Mouse (Mus musculus): ENCODE measurements around the gene Kat2a. TPM values are rescaled to one million over a fixed set of nuclear protein-coding genes. Genes with fewer than 3 reads are reported as not detected.

Kat2a gene
- polyA plus RNA-seq, 1 experiment from 2014 or later: 34.7 TPM

DNA sequence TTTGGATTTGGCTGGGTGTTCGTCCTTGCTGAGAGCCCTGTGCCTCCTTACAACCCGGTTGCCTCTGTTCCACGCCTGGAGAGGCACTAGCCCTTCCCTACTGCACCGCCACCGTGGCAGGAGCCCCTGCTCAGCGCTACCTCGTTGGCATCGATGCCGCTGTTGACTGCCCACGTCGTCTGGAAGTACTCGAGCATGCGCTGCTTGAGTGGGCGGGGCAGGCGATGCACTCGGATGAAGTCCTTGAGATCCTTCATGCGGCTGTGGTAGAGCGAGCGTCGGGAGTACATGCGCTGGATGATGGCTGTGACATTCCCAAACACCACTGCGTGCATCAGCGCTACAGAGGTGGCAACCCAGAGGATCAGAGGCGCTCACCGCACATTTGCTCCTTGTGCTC, 37.2 kb upstream of the Kat2a start:
- Histone ChIP-seq H3K9ac (no peak overlapping the region), H3K4me3 (no peak overlapping the region), H3K4me2 (no peak overlapping the region), H3K9me3 (no peaks in the 10 kb centered on the region), H3K27ac (replicated peaks) (no peak overlapping the region), H3K36me3 (no peaks in the 10 kb centered on the region), H3K4me1 (no peaks in the 10 kb centered on the region), H3K27me3 (replicated peaks) (peaks cover 97% of the 10 kb centered on the region)
- no peak for ATAC-seq (ENCODE audit: extremely low read depth, insufficient number of reproducible peaks, low FRiP score, low TSS enrichment)
- WGBS: 34% methylated on average over 25 of the region's 25 CpGs

DNA sequence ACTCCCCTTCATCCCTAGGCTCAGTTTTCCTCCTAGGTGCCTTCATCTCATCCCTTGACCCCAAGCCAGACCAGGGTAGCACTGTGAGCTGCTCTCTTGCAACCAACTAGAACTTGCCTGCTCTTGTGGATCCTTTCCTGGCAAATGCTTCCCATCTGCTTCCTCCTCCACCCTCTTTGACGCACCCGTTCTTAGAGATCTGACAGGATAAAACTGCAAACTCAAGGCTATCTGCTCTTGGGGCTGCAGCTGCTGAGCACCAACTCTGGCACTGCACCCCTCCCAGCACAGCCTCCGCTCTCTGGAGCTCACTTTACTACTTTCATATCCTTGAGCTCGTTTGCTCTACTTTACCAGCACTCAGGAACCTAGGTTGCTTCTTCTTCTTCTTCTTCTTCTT, 36.4 kb upstream of the Kat2a start:
- Histone ChIP-seq H3K4me3 (no peak overlapping the region), H3K27me3 (replicated peaks) (peaks cover 89% of the 10 kb centered on the region), H3K4me1 (no peaks in the 10 kb centered on the region), H3K4me2 (no peak overlapping the region), H3K9me3 (no peaks in the 10 kb centered on the region), H3K9ac (no peak overlapping the region), H3K36me3 (no peaks in the 10 kb centered on the region), H3K27ac (replicated peaks) (no peak overlapping the region)
- 59% methylated on average over 4 of the region's 4 CpGs for WGBS
- ATAC-seq (ENCODE audit: extremely low read depth, insufficient number of reproducible peaks, low FRiP score, low TSS enrichment): no peak

DNA sequence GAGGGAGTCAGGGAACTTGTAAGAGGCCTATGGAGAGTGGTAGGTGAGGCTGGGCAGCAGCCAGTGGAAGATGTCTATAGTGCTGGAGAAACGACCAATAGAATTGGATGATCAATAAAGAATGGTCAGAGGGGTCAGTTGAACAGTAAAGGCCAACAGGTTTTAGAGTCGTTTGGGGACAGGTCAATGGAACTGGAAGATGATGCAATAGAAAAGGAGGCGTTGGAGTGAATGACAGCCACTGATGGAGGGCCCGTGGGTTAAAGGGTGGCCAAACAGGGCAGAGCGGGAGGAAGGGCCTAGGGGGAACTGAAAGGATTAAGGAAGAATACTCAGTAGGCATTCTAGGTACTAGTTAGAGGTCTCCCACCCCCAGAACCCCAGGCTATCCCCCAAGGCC, 34.8 kb upstream of the Kat2a start:
- Histone ChIP-seq H3K9me3 (no peaks in the 10 kb centered on the region), H3K36me3 (no peaks in the 10 kb centered on the region), H3K4me2 (no peak overlapping the region), H3K27ac (replicated peaks) (no peak overlapping the region), H3K4me3 (no peak overlapping the region), H3K4me1 (no peaks in the 10 kb centered on the region), H3K27me3 (replicated peaks) (peaks cover 80% of the 10 kb centered on the region), H3K9ac (no peak overlapping the region)
- no peak for ATAC-seq (ENCODE audit: extremely low read depth, insufficient number of reproducible peaks, low FRiP score, low TSS enrichment)
- WGBS: 64% methylated on average over 5 of the region's 5 CpGs

DNA sequence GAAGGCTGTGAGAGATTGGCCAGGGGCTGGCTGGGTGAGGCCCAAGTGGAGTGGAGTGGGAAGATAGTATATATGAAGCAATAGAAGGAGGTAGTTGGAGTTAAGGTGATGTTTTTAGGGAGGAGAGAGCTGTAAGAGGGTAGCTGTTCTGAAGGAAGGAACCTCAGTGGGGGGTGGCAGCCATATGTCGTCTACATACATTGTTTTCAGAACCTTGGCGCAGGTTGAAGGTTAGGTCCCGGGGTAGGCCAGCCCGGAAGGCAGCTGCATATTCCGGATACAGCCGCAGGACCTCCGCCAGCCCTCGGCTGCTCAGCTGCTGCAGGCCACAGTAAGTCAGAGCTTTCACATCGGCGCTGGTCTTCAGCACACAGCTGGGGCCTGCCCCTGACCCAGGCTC, 34.3 kb upstream of the Kat2a start:
- Histone ChIP-seq H3K27me3 (replicated peaks) (peaks cover 74% of the 10 kb centered on the region), H3K4me1 (no peaks in the 10 kb centered on the region), H3K36me3 (no peaks in the 10 kb centered on the region), H3K4me3 (no peak overlapping the region), H3K9ac (no peak overlapping the region), H3K27ac (replicated peaks) (no peak overlapping the region), H3K4me2 (no peak overlapping the region), H3K9me3 (no peaks in the 10 kb centered on the region)
- WGBS: 79% methylated on average over 10 of the region's 10 CpGs
- no peak for ATAC-seq (ENCODE audit: extremely low read depth, insufficient number of reproducible peaks, low FRiP score, low TSS enrichment)

DNA sequence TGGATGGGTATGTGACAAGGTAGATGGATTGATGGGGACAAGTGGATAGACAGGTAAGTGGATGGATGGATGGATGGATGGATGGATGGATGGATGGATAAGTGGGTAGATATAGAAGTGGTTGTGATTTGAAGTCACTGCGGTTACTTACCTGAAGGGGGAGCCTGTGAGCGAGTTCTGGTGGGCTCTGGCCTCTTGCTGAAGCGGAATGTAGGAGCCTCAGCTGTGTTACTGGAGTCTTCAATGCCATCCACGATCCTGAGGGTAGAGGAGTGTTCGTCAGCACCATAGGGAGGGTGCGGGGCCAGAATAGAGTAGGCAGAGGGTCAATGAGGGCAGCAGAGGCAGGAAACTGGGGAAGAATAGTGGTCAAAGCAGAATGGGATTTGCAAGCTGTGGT, 32.8 kb upstream of the Kat2a start:
- H3K27me3 ChIP-seq (replicated peaks): peaks cover 73% of the 10 kb centered on the region
- H3K4me3 ChIP-seq: no peak overlapping the region
- ATAC-seq (ENCODE audit: extremely low read depth, insufficient number of reproducible peaks, low FRiP score, low TSS enrichment): no peak
- H3K27ac ChIP-seq (replicated peaks): no peak overlapping the region
- no peaks in the 10 kb centered on the region for H3K4me1 ChIP-seq
- no peak overlapping the region for H3K9ac ChIP-seq
- WGBS: 16% methylated on average over 6 of the region's 6 CpGs
- H3K4me2 ChIP-seq: no peak overlapping the region
- no peaks in the 10 kb centered on the region for H3K9me3 ChIP-seq
- H3K36me3 ChIP-seq: no peaks in the 10 kb centered on the region

DNA sequence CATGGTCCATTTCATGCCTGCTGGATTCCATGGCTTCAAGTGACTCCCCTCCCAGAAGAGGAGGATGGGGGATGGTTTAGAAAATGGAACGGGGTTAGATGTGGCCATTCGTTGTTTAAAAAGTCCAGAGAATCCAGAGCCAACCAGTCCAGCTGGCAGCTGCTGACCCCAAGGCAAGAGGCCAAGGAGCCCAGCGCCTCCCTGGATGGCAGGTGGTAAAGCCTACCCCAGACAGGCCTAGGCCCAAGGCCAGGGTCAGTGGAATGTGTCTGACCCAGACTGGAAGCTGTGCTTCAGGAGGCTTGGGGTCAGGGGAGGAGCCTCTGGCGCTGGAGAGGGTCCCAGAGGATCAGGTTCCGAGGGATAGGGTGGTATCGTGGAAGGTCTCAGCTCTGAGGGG, 29.1 kb upstream of the Kat2a start:
- no peak for ATAC-seq (ENCODE audit: extremely low read depth, insufficient number of reproducible peaks, low FRiP score, low TSS enrichment)
- Histone ChIP-seq H3K27ac (replicated peaks) (no peak overlapping the region), H3K9me3 (no peaks in the 10 kb centered on the region), H3K4me3 (no peak overlapping the region), H3K4me1 (peaks cover 15% of the 10 kb centered on the region), H3K9ac (no peak overlapping the region), H3K27me3 (replicated peaks) (peaks cover 41% of the 10 kb centered on the region), H3K36me3 (no peaks in the 10 kb centered on the region), H3K4me2 (no peak overlapping the region)
- WGBS: 58% methylated on average over 6 of the region's 6 CpGs

DNA sequence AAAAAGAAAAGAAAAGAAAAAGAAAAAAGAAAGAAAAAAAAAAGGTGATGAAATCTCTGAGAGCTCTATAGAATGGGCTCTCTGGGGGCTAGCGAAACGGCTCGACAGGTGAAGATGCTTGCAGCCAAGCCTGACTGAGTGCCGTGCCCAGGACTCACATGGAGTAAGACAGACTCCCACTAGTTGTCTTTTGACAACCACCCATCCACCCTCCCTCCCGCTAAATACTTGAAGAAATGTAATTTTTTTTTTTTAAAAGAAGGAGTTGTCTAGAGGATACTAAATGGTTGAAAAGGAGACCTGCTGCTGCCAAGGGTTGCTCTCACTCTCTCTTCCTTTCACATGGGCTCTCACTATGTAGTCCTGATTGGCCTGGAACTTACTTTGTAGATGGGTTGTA, 26.5 kb upstream of the Kat2a start:
- peak overlapping the region; percentile 83 for H3K27ac ChIP-seq (replicated peaks)

DNA sequence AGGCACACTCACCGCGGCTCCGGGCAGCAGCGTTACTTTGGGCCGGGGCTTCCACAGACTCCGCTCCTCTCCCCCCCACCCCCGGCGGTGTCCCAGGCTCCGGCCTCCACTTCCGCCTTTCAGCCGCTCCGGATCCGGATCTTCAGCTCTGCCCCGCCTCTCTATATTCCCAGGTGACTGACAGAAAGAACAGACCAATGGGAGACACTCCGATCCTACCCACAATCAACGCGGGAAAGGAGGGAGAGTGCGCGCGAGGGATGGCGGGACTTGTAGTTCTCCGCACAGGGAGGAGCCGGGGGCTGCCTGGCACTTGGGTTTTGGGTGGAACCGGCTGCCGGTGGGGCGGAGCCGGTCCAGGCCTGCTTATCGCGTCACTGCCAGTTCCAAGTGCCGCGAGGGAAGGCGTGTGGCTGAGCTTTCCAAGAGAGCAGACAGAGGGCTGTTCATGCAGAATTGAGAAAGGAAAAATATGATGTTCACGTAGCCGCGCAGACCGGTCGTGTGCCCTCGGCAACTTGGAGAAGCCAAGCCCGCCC, 25.9 kb upstream of the Kat2a start, which contains the start of gene Rab5c:
Rab5c (minus strand) TSS at position 150 of the 539 bp plus-strand sequence.
- Histone ChIP-seq H3K27me3 (replicated peaks) (peaks cover 23% of the 10 kb centered on the region), H3K27ac (replicated peaks) (peak within 1 kb of the TSS; percentile 83), H3K9ac (peak within 1 kb of the TSS; percentile 95), H3K4me1 (peaks cover 27% of the 10 kb centered on the region), H3K4me2 (peak within 1 kb of the TSS; percentile 81), H3K4me3 (peak within 1 kb of the TSS; percentile 87), H3K36me3 (peaks cover 2% of the 10 kb centered on the region), H3K9me3 (no peaks in the 10 kb centered on the region)
- ATAC-seq (ENCODE audit: extremely low read depth, insufficient number of reproducible peaks, low FRiP score, low TSS enrichment): peak; percentile 99
- WGBS: under 1% methylated on average over 39 of the region's 39 CpGs

More for the DNA sequence above, 26.5 kb upstream of the Kat2a start:
- peaks cover 23% of the 10 kb centered on the region for H3K27me3 ChIP-seq (replicated peaks)
- peak overlapping the region; percentile 84 for H3K9ac ChIP-seq
- WGBS: 17% methylated on average over 5 of the region's 5 CpGs
- no peak for ATAC-seq (ENCODE audit: extremely low read depth, insufficient number of reproducible peaks, low FRiP score, low TSS enrichment)
- no peaks in the 10 kb centered on the region for H3K9me3 ChIP-seq
- peak overlapping the region; percentile 81 for H3K4me2 ChIP-seq
- peaks cover 27% of the 10 kb centered on the region for H3K4me1 ChIP-seq
- no peaks in the 10 kb centered on the region for H3K36me3 ChIP-seq
- peak overlapping the region; percentile 87 for H3K4me3 ChIP-seq

DNA sequence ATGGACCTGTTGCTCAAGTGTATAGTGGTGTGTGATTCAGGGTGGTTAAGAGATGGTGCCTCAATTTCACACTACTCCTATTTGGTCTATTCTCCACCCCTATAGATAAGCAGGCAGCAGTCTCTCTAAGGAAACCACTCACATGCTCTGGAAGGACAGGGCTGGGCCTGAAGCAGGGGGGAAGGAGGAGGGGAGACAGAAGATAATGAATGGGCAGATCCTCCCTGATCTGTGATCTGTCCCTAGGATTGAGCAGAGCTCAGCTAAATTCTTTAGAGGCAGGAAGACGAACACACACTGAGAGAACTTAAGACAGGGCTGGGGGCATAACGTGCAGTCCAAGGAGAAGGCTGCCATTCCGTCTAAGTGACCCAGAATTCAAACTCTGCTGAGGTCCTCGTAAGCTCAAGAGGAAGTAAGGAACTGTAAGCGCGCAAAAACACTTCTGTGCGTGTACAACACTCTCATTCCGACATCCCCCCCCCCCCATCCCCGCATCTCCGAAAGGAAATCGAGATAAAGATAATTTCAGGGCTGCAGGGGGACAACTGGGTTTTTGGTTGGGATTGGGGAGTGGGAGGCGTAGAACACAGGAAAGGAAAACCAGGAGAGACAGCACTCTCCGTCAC, 25.0 kb upstream of the Kat2a start:
- no peaks in the 10 kb centered on the region for H3K9me3 ChIP-seq
- H3K27ac ChIP-seq (replicated peaks): peak overlapping the region; percentile 74
- no peak for ATAC-seq (ENCODE audit: extremely low read depth, insufficient number of reproducible peaks, low FRiP score, low TSS enrichment)
- peak overlapping the region; percentile 95 for H3K9ac ChIP-seq
- H3K4me3 ChIP-seq: peak overlapping the region; percentile 87
- peaks cover 27% of the 10 kb centered on the region for H3K4me1 ChIP-seq
- H3K4me2 ChIP-seq: peak overlapping the region; percentile 81
- H3K27me3 ChIP-seq (replicated peaks): peaks cover 18% of the 10 kb centered on the region
- H3K36me3 ChIP-seq: peaks cover 11% of the 10 kb centered on the region
- under 1% methylated on average over 13 of the region's 13 CpGs for WGBS

DNA sequence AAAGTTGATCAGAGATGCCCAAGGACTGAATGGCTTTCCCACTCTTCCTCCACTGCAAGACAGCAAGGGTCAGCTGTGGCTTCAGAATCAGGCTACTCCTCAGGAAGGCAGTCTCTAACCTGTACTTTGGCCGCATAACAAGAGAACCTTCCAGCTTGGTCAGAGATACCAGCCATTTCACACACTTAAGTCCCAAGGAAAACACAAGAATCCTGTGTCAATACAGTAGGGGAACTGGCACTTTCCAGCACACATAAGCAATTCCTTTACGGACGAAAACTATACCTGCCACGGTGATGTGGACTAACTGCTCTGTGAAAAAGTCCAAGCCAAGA, 24.4 kb upstream of the Kat2a start:
- Histone ChIP-seq H3K4me2 (peak overlapping the region; percentile 81), H3K27ac (replicated peaks) (peak overlapping the region; percentile 74; the same call in 1 of the 2 replicates), H3K9me3 (no peaks in the 10 kb centered on the region), H3K36me3 (peaks cover 16% of the 10 kb centered on the region), H3K4me1 (peaks cover 27% of the 10 kb centered on the region), H3K4me3 (peak overlapping the region; percentile 87), H3K27me3 (replicated peaks) (peaks cover 18% of the 10 kb centered on the region), H3K9ac (peak overlapping the region; percentile 95)
- WGBS: 60% methylated on average over 4 of the region's 4 CpGs
- ATAC-seq (ENCODE audit: extremely low read depth, insufficient number of reproducible peaks, low FRiP score, low TSS enrichment): no peak

DNA sequence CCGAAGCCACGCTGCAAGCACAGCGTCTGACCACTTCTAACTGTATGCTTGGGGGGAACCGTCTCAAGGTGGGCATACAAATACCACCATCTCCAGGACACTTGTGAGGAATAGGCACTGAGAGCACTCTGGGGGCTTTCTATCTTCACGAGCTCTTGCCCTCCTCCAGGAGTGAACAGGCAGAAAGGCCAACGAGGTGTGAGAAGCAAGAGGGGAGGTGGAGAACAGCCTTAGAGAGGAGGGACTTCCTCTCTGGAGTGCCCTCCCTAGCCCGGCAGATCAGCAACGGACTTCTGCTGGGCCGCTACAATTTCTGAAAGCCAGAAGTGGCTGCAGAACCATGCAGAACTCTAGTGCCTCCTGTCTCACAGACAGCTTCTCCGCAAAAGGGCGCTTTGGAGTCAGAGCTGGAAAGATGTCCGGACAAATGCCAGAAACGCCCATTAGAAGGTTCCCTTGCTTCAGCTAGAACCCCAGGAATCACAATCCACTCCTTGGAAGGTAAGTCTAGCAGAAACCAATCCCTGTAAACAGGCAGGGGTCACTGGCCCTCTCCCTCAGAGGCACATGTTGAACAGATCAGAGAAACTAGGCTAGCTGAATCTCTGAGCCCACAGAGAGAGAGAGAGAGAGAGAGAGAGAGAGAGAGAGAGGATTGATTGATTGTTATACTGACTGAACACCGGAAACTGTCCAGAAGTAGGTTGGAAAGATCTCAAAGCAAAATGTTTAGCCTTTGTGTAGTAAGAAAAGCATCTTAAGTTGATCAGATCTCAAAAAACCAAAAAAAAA, 23.9 kb upstream of the Kat2a start:
- Histone ChIP-seq H3K27me3 (replicated peaks) (peaks cover 14% of the 10 kb centered on the region), H3K9me3 (no peaks in the 10 kb centered on the region), H3K4me3 (peak overlapping the region; percentile 87), H3K36me3 (peaks cover 18% of the 10 kb centered on the region), H3K9ac (peak overlapping the region; percentile 95), H3K4me1 (peaks cover 27% of the 10 kb centered on the region), H3K27ac (replicated peaks) (peak overlapping the region; percentile 74), H3K4me2 (peak overlapping the region; percentile 81)
- WGBS: 60% methylated on average over 14 of the region's 14 CpGs
- no peak for ATAC-seq (ENCODE audit: extremely low read depth, insufficient number of reproducible peaks, low FRiP score, low TSS enrichment)
